Mouse (Mus musculus) CH12.LX (cell line): ENCODE measurements around the gene Hunk.

ENCODE experiments used
- CTCF ChIP-seq, 2 experiments: IDR thresholded peaks in 1 of 2; conservative IDR thresholded peaks in 1 of 2; 2 replicates each; pipeline ENCODE4 v1.5.1; 2011 to 2012; ENCODE audit warnings: low read depth in 2 of 2, low read length in 2 of 2, improper control_type of control experiment in 1 of 2, inconsistent platforms in 1 of 2, mild to moderate bottlenecking in 1 of 2, moderate library complexity in 1 of 2
- ETS1 ChIP-seq: conservative IDR thresholded peaks from 2 replicates; pipeline ENCODE4 v1.6.1; 2012; ENCODE audit warnings: low read depth, mild to moderate bottlenecking, inconsistent platforms, low read length, improper control_type of control experiment, moderate library complexity
- KAT2A ChIP-seq: IDR thresholded peaks from 2 replicates; pipeline ENCODE4 v1.6.1; 2012; ENCODE audit warnings: low read length, improper control_type of control experiment, inconsistent platforms; ENCODE audit not compliant: insufficient replicate concordance
- MAFK ChIP-seq: IDR thresholded peaks from 2 replicates; pipeline ENCODE4 v1.6.1; 2011; ENCODE audit warnings: low read length, improper control_type of control experiment; ENCODE audit not compliant: insufficient replicate concordance
- MAX ChIP-seq: IDR thresholded peaks from 2 replicates; pipeline ENCODE4 v1.6.1; 2011; ENCODE audit warnings: low read length, improper control_type of control experiment
- MAZ ChIP-seq: IDR thresholded peaks from 2 replicates; pipeline ENCODE4 v1.6.1; 2012; ENCODE audit warnings: low read depth, mild to moderate bottlenecking, inconsistent platforms, low read length, improper control_type of control experiment, moderate library complexity
- POLR2A ChIP-seq: IDR thresholded peaks from 2 replicates; pipeline ENCODE4 v1.6.1; 2011; ENCODE audit warnings: low read depth, mild to moderate bottlenecking, improper control_type of control experiment, low read length
- POLR2AphosphoS2 ChIP-seq: IDR thresholded peaks from 2 replicates; pipeline ENCODE4 v1.6.1; 2011; ENCODE audit warnings: low read depth, low read length, improper control_type of control experiment
- ZC3H11A ChIP-seq: IDR thresholded peaks from 2 replicates; pipeline ENCODE4 v1.6.1; 2012; ENCODE audit warnings: low read depth, mild to moderate bottlenecking, inconsistent platforms, low read length, improper control_type of control experiment

DNA sequence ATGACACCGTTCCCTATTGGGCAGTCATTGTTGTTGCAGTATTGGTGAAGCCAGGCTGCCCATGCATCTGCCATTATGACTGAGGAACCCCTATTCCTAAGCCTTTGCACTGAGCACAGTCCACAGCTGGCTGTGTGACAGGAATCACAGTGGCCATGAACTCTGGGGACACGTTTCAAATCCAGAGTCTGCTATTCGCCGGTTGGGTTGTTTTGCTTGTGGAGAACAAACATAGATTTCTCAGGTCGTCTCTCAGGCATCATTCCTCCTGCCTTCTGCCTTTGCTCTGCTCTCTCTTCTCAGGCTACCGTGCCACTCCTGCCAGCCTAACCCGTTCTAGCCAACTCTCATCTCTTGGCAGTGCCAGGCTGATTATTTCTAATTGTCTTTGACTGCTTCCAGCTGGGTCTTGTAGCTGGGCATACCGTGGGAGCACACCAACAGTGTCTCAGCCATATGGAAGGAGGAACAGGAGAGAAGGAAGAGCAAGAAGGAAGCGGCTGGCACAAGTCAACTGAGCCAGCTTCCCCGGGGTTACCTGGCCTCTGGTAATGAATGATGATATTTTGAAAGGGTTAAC lies 3.0 kb upstream of the Hunk start:
- TF ChIP-seq KAT2A (no peak), MAFK (no peak), POLR2A (no peak), CTCF (conservative IDR thresholded peaks at IDR 0.05 in 1 of 2, IDR thresholded peaks at IDR 0.05 in 1 of 2; ENCODE audit: low read depth in 2 of 2, low read length in 2 of 2) (no peak), ZC3H11A (no peak), MAX (no peak), POLR2AphosphoS2 (no peak), MAZ (no peak), ETS1 (no peak)
